Mouse (Mus musculus) regulatory T cell (primary cell): Measurements from ENCODE around the gene Tgif1.
"Not testable (repeated sequence)": the region's sequence is repeated elsewhere in the genome, so short reads cannot be mapped to it uniquely, and the experiment has no call there.

Experiments
- in situ Hi-C: fragments of 300-600 bp; cut with MboI, MseI; formaldehyde crosslinking; loops from one replicate; pipeline ENCODE4 v1.15.1; 2025; ENCODE audit warnings: high pct_unique_total_duplicates

Gene Tgif1

GRCm38 (mm10) chr17:70845543-70845942 lies 7.8 kb downstream of the Tgif1 start:
- in situ Hi-C loops: loop anchor here (10.0 kb wide), 1 partner anchor 339 kb away; the partner anchor contains the start of gene Lpin2

- in situ Hi-C loops: loop anchor here (10.0 kb wide), 1 partner anchor 340 kb away; the partner anchor contains the start of gene Lpin2
These were observed 8.4 kb downstream of the Tgif1 start for GRCm38 (mm10) chr17:70844971-70845370.

- in situ Hi-C loops: loop anchor here (10.0 kb wide), 1 partner anchor 342 kb away; the partner anchor contains the start of gene Lpin2
These were observed 10.1 kb downstream of the Tgif1 start for GRCm38 (mm10) chr17:70843252-70843651.

- in situ Hi-C loops: loop anchor here (5.0 kb wide), 1 partner anchor 86 kb away; no protein-coding TSS in a partner anchor
These were observed 14.8 kb downstream of the Tgif1 start for GRCm38 (mm10) chr17:70838533-70838932.

GRCm38 (mm10) chr17:70838031-70838430 lies 15.3 kb downstream of the Tgif1 start:
- in situ Hi-C loops: loop anchor here (5.0 kb wide), 1 partner anchor 86 kb away; no protein-coding TSS in a partner anchor

GRCm38 (mm10) chr17:70837474-70837873 lies 15.9 kb downstream of the Tgif1 start:
- in situ Hi-C loops: loop anchor here (5.0 kb wide), 1 partner anchor 85 kb away; no protein-coding TSS in a partner anchor

GRCm38 (mm10) chr17:70836820-70837219 lies 16.5 kb downstream of the Tgif1 start:
- in situ Hi-C loops: loop anchor here (5.0 kb wide), 1 partner anchor 85 kb away; no protein-coding TSS in a partner anchor

- in situ Hi-C loops: loop anchor here (5.0 kb wide), 1 partner anchor 83 kb away; no protein-coding TSS in a partner anchor
These were observed 18.1 kb downstream of the Tgif1 start for GRCm38 (mm10) chr17:70835071-70835790.

GRCm38 (mm10) chr17:70834430-70834965 lies 18.8 kb downstream of the Tgif1 start:
- in situ Hi-C loops: no loop called here

- in situ Hi-C loops: no loop called here
These were observed 20.8 kb downstream of the Tgif1 start for GRCm38 (mm10) chr17:70832544-70832943.

- in situ Hi-C loops: no loop called here
These were observed 21.8 kb downstream of the Tgif1 start for GRCm38 (mm10) chr17:70831591-70831990.

- in situ Hi-C loops: no loop called here
These were observed 23.2 kb downstream of the Tgif1 start for GRCm38 (mm10) chr17:70829943-70830715.

- in situ Hi-C loops: no loop called here
These were observed 24.1 kb downstream of the Tgif1 start for GRCm38 (mm10) chr17:70829217-70829616.

GRCm38 (mm10) chr17:70828569-70828968 lies 24.8 kb downstream of the Tgif1 start:
- in situ Hi-C loops: no loop called here

- in situ Hi-C loops: no loop called here
These were observed 25.2 kb downstream of the Tgif1 start for GRCm38 (mm10) chr17:70828180-70828528.

- in situ Hi-C loops: not testable (repeated sequence)
These were observed 25.7 kb downstream of the Tgif1 start for GRCm38 (mm10) chr17:70827463-70828179.

- in situ Hi-C loops: no loop called here
These were observed 27.1 kb downstream of the Tgif1 start for GRCm38 (mm10) chr17:70826227-70826626.

- in situ Hi-C loops: no loop called here
These were observed 30.3 kb downstream of the Tgif1 start for GRCm38 (mm10) chr17:70823083-70823482.

- in situ Hi-C loops: no loop called here
These were observed 35.4 kb downstream of the Tgif1 start for GRCm38 (mm10) chr17:70817862-70818451.

GRCm38 (mm10) chr17:70815001-70815400 lies 38.3 kb downstream of the Tgif1 start:
- in situ Hi-C loops: no loop called here

GRCm38 (mm10) chr17:70810795-70811194 lies 42.6 kb downstream of the Tgif1 start:
- in situ Hi-C loops: no loop called here
